Mouse (Mus musculus): Measurements from ENCODE around the gene Fcnb. TPM values are rescaled to one million over a fixed set of nuclear protein-coding genes. Genes with fewer than 3 reads are reported as not detected.

The Fcnb gene
- total RNA-seq, 2 experiments from 2014 or later = 1.3 TPM; not detected in 1

DNA sequence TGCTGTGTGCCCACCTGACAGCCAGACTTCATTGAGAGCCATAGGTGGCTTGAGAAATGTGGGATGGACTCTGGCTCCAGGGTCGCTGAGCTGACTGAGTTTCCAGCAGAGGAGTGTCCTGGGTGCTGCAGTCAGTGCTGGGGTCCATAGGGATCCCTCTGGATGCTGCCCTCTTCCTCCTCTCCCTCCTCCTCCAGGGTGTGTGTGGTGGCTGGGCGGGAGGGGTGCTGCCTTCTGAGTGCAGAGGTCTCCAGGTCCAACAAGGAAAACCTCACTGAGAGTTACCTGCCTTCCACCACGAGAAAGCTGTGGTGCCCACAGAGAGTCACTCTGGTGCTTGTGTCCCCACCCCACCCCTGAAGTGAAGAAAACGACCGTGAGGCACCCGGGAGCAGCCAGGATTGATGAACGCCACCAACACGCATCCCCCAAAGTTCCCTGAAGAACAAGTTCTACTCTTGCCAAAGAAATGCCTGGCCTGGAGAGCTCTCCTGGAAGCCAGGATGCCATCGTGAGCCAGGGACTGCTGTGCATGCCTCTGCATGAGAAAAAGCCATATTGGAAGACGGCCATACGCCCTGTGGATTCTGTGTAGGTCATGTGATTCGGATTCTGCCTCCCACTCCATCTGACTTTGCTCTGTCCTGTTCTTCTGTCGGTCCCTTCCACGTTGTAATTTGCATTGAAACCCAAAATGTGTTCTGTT is 46.1 kb downstream of the Fcnb start:
- no peak for ATAC-seq (replicated peaks; ENCODE audit: low FRiP score, low TSS enrichment, poor library complexity, severe bottlenecking)

- ATAC-seq (replicated peaks; ENCODE audit: low FRiP score, low TSS enrichment, poor library complexity, severe bottlenecking) = no peak
Measured at GRCm38 (mm10) chr2:28037505-28038390, 46.9 kb downstream of the Fcnb start.

DNA sequence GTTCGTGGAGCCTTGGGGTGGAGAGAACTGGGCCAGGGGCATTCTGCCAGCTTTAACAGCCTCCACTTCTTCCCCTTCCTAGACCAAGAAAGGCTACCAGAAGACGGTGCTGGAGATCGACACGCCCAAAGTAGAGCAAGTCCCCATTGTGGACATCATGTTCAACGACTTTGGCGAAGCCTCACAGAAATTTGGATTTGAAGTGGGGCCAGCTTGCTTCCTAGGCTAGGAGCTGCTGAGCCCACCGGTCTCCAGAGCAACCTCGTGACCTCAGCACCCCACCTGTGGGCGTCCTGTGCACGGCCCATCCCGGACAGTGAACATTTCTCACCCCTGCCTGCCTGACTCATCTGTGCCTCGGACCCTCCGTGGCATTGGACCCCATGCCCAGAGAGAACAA is 47.9 kb downstream of the Fcnb start:
- no peak for ATAC-seq (replicated peaks; ENCODE audit: low FRiP score, low TSS enrichment, poor library complexity, severe bottlenecking)

GRCm38 (mm10) chr2:28034011-28034710 is 50.5 kb downstream of the Fcnb start:
- no peak for ATAC-seq (replicated peaks; ENCODE audit: low FRiP score, low TSS enrichment, poor library complexity, severe bottlenecking)

DNA sequence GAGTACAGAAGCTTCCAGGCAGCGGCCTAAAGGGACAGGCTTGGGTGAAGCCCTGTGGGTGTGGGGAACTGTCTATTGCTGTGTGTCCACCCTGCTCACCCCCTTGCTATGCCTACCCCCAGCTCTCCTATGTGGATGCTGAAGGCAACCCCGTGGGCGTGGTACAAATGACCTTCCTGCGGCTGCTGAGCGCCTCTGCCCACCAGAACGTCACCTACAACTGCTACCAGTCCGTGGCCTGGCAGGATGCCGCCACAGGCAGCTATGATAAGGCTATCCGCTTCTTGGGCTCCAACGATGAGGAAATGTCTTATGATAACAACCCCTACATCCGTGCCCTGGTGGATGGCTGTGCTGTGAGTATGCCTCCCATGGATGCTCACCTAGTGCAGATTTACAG is 52.2 kb downstream of the Fcnb start:
- ATAC-seq (replicated peaks; ENCODE audit: low FRiP score, low TSS enrichment, poor library complexity, severe bottlenecking) = peak; percentile 77

GRCm38 (mm10) chr2:28031860-28032259 is 52.8 kb downstream of the Fcnb start:
- ATAC-seq (replicated peaks; ENCODE audit: low FRiP score, low TSS enrichment, poor library complexity, severe bottlenecking) = peak; percentile 52

Other genes with a start within 250 kb of the Fcnb start
- 22.0 and 24.7 TPM in 2 replicates for gene Col5a1, start 198.5 kb downstream of the Fcnb start, total RNA-seq (2014; fragmentation: Nextera tagmentation)
- 6.2 and 9.2 TPM in 2 replicates for gene Col5a1, start 198.5 kb downstream of the Fcnb start, total RNA-seq (2017)
- 1.7 and 4.4 TPM in 2 replicates for gene Olfm1, start 108.1 kb upstream of the Fcnb start, total RNA-seq (2014; fragmentation: Nextera tagmentation)
- 3.3 and 3.6 TPM in 2 replicates for gene Olfm1, start 108.1 kb upstream of the Fcnb start, total RNA-seq (2017)